Mouse (Mus musculus) embryonic facial prominence, embryonic 11.5 days (tissue): ENCODE measurements at regions not wholly inside any gene's neighbourhood (a gene's known extent, or its start where the extent isn't known, plus 50 kb on each side); places are given as distances from the start of the nearest gene placed in this dataset.

Source experiments
- ATAC-seq: fragments of 200-750 bp; cut with Nextera tagmentation; replicated peaks from 2 replicates; pipeline ENCODE4 v1.8.0; 2017; ENCODE audit warnings: low read depth; ENCODE audit not compliant: insufficient number of reproducible peaks, low FRiP score, low TSS enrichment
- DNase-seq: peaks from one replicate; pipeline ENCODE4 v3.0.0-alpha.2; 2015; ENCODE audit warnings: low spot score
- H3K27ac ChIP-seq: fragments of 300-500 bp; sonication (generic); replicated peaks from 2 replicates; pipeline ENCODE4 v1.5.1; 2014; ENCODE audit warnings: mild to moderate bottlenecking, low read depth, low read length, control low read depth
- H3K27me3 ChIP-seq: fragments of 300-500 bp; sonication (generic); 2 replicates; pipeline ENCODE4 v1.6.1; 2014; ENCODE audit warnings: mild to moderate bottlenecking, low read length, moderate library complexity, mixed read lengths; ENCODE audit not compliant: control insufficient read depth, insufficient read depth
- H3K36me3 ChIP-seq: fragments of 300-500 bp; sonication (generic); replicated peaks from 2 replicates; pipeline ENCODE4 v1.6.1; 2014; ENCODE audit warnings: low read depth, mild to moderate bottlenecking, low read length, moderate library complexity, mixed read lengths; ENCODE audit not compliant: control insufficient read depth, insufficient read depth
- H3K4me1 ChIP-seq: fragments of 300-500 bp; sonication (generic); 2 replicates; pipeline ENCODE4 v1.6.1; 2014; ENCODE audit warnings: low read length, mixed read lengths; ENCODE audit not compliant: control insufficient read depth, insufficient read depth
- H3K4me2 ChIP-seq: fragments of 300-500 bp; sonication (generic); 2 replicates; pipeline ENCODE4 v1.6.1; 2014; ENCODE audit warnings: low read depth, mild to moderate bottlenecking, control low read depth, low read length, moderate library complexity
- H3K4me3 ChIP-seq: fragments of 300-500 bp; sonication (generic); 2 replicates; pipeline ENCODE4 v1.5.1; 2014; ENCODE audit warnings: low read depth, low read length, control low read depth
- H3K9ac ChIP-seq: fragments of 300-500 bp; sonication (generic); replicated peaks from 2 replicates; pipeline ENCODE4 v1.6.1; 2014; ENCODE audit warnings: mild to moderate bottlenecking, control low read depth, low read length
- H3K9me3 ChIP-seq: fragments of 300-500 bp; sonication (generic); replicated peaks from 2 replicates; pipeline ENCODE4 v1.6.1; 2016; ENCODE audit warnings: mild to moderate bottlenecking, low read length, inconsistent platforms, mixed read lengths; ENCODE audit not compliant: control insufficient read depth
- WGBS: fragments of 180-500 bp; shearing (Covaris S2); extraction: QIAGEN DNeasy Blood & Tissue Kit; methylation state at CpG from one replicate; pipeline ENCODE4 v1.1.7; 2014; 5-methylcytosine and 5-hydroxymethylcytosine counted together

- Histone ChIP-seq H3K36me3 (no peaks in the 10 kb centered on the region), H3K27me3 (no peaks in the 10 kb centered on the region), H3K9ac (no peak overlapping the region), H3K27ac (no peak overlapping the region), H3K4me2 (no peak overlapping the region), H3K4me3 (no peak overlapping the region), H3K4me1 (no peaks in the 10 kb centered on the region), H3K9me3 (no peaks in the 10 kb centered on the region)
- DNase-seq: no peak
- no peak for ATAC-seq
- 90% methylated on average over 9 of the region's 9 CpGs for WGBS
Observed at GRCm38 (mm10) chr9:67165486-67165885, 116.3 kb upstream of the Tpm1 start.

- WGBS: 69% methylated on average over 6 of the region's 6 CpGs
- ATAC-seq: no peak
- no peak overlapping the region for H3K4me3 ChIP-seq
Observed at GRCm38 (mm10) chr9:67163746-67164145, 114.5 kb upstream of the Tpm1 start.

GRCm38 (mm10) chr9:67160785-67161455, 111.7 kb upstream of the Tpm1 start:
- ATAC-seq: no peak
- DNase-seq: no peak
- no peaks in the 10 kb centered on the region for H3K36me3 ChIP-seq
- H3K9me3 ChIP-seq: no peaks in the 10 kb centered on the region
- H3K4me1 ChIP-seq: no peaks in the 10 kb centered on the region
- H3K27ac ChIP-seq: no peak overlapping the region
- H3K4me2 ChIP-seq: no peak overlapping the region
- 83% methylated on average over 3 of the region's 3 CpGs for WGBS
- no peaks in the 10 kb centered on the region for H3K27me3 ChIP-seq
- H3K4me3 ChIP-seq: no peak overlapping the region
- H3K9ac ChIP-seq: no peak overlapping the region

More at GRCm38 (mm10) chr9:67163746-67164145, 114.5 kb upstream of the Tpm1 start:
- no peak overlapping the region for H3K27ac ChIP-seq
- no peaks in the 10 kb centered on the region for H3K4me1 ChIP-seq
- H3K9me3 ChIP-seq: no peaks in the 10 kb centered on the region
- H3K4me2 ChIP-seq: no peak overlapping the region
- no peaks in the 10 kb centered on the region for H3K27me3 ChIP-seq
- DNase-seq: no peak
- H3K36me3 ChIP-seq: no peaks in the 10 kb centered on the region
- no peak overlapping the region for H3K9ac ChIP-seq

GRCm38 (mm10) chr9:67160350-67160749, 111.1 kb upstream of the Tpm1 start:
- no peaks in the 10 kb centered on the region for H3K36me3 ChIP-seq
- no peak overlapping the region for H3K4me2 ChIP-seq
- H3K9ac ChIP-seq: no peak overlapping the region
- ATAC-seq: no peak
- no peaks in the 10 kb centered on the region for H3K27me3 ChIP-seq
- H3K9me3 ChIP-seq: no peaks in the 10 kb centered on the region
- H3K27ac ChIP-seq: no peak overlapping the region
- DNase-seq: no peak
- WGBS: 85% methylated on average over 5 of the region's 5 CpGs
- H3K4me1 ChIP-seq: no peaks in the 10 kb centered on the region
- no peak overlapping the region for H3K4me3 ChIP-seq

GRCm38 (mm10) chr9:67156590-67157259, 107.5 kb upstream of the Tpm1 start:
- Histone ChIP-seq H3K27ac (no peak overlapping the region), H3K4me1 (no peaks in the 10 kb centered on the region), H3K4me2 (no peak overlapping the region), H3K4me3 (no peak overlapping the region), H3K36me3 (no peaks in the 10 kb centered on the region), H3K9me3 (no peaks in the 10 kb centered on the region), H3K27me3 (no peaks in the 10 kb centered on the region), H3K9ac (no peak overlapping the region)
- 52% methylated on average over 3 of the region's 3 CpGs for WGBS
- ATAC-seq: no peak
- DNase-seq: peak; percentile 53

GRCm38 (mm10) chr9:67154062-67154461, 104.9 kb upstream of the Tpm1 start:
- H3K27me3 ChIP-seq: no peaks in the 10 kb centered on the region
- 85% methylated on average over 6 of the region's 6 CpGs for WGBS
- no peak overlapping the region for H3K9ac ChIP-seq
- ATAC-seq (no peak), DNase-seq (no peak)
- H3K27ac ChIP-seq: no peak overlapping the region
- H3K4me1 ChIP-seq: no peaks in the 10 kb centered on the region
- H3K4me2 ChIP-seq: no peak overlapping the region
- H3K9me3 ChIP-seq: no peaks in the 10 kb centered on the region
- no peaks in the 10 kb centered on the region for H3K36me3 ChIP-seq
- H3K4me3 ChIP-seq: no peak overlapping the region

GRCm38 (mm10) chr9:67153333-67153732, 104.1 kb upstream of the Tpm1 start:
- Histone ChIP-seq H3K4me2 (no peak overlapping the region), H3K9ac (no peak overlapping the region), H3K27me3 (no peaks in the 10 kb centered on the region), H3K36me3 (no peaks in the 10 kb centered on the region), H3K9me3 (no peaks in the 10 kb centered on the region), H3K27ac (no peak overlapping the region), H3K4me1 (no peaks in the 10 kb centered on the region), H3K4me3 (no peak overlapping the region)
- 77% methylated on average over 4 of the region's 4 CpGs for WGBS
- ATAC-seq (no peak), DNase-seq (no peak)

- Histone ChIP-seq H3K4me3 (no peak overlapping the region), H3K9me3 (no peaks in the 10 kb centered on the region), H3K4me2 (no peak overlapping the region), H3K4me1 (no peaks in the 10 kb centered on the region), H3K27ac (no peak overlapping the region), H3K36me3 (no peaks in the 10 kb centered on the region), H3K9ac (no peak overlapping the region), H3K27me3 (no peaks in the 10 kb centered on the region)
- WGBS: 78% methylated on average over 7 of the region's 7 CpGs
- no peak for DNase-seq
- no peak for ATAC-seq
Observed at GRCm38 (mm10) chr9:67147656-67148055, 98.5 kb upstream of the Tpm1 start.
